Mouse (Mus musculus) G1E-ER4 (cell line): Measurements from ENCODE around the gene Mrpl22. TPM values are rescaled to one million over a fixed set of nuclear protein-coding genes. Genes with fewer than 3 reads are reported as not detected.
"Not testable (repeated sequence)": the region's sequence is repeated elsewhere in the genome, so short reads cannot be mapped to it uniquely, and the experiment has no call there.

ENCODE experiments used
- GATA1 ChIP-seq: IDR thresholded peaks from one replicate; pipeline ENCODE4 v1.8.0; 2012; ENCODE audit warnings: low read length, inconsistent platforms
- polyA plus RNA-seq: library from polyadenylated mRNA; stranded (reverse); fragments of >175 nt; gene quantifications from 2 replicates; pipeline ENCODE4 v1.2.3, GENCODE M21; 2012

The Mrpl22 gene
- polyA plus RNA-seq, 1 experiment = 17.1 TPM

GRCm38 (mm10) chr11:58165072-58165471, 6.4 kb upstream of the Mrpl22 start:
- no peak for TF ChIP-seq GATA1

- no peak for TF ChIP-seq GATA1
These were observed 3.7 kb upstream of the Mrpl22 start for GRCm38 (mm10) chr11:58167822-58168166.

GRCm38 (mm10) chr11:58168167-58168915, 3.1 kb upstream of the Mrpl22 start, which contains the start of gene Gemin5:
Gemin5 (minus strand) TSS chr11:58168539.
- no peak for TF ChIP-seq GATA1

- no peak for TF ChIP-seq GATA1
These were observed 1.8 kb upstream of the Mrpl22 start for GRCm38 (mm10) chr11:58169666-58170065.

- TF ChIP-seq GATA1 = no peak
These were observed 8.1 kb downstream of the Mrpl22 start for GRCm38 (mm10) chr11:58179563-58179962.

GRCm38 (mm10) chr11:58180756-58181155, 9.3 kb downstream of the Mrpl22 start:
- no peak for TF ChIP-seq GATA1

- TF ChIP-seq GATA1 = no peak
These were observed 12.1 kb downstream of the Mrpl22 start for GRCm38 (mm10) chr11:58183579-58183978.

- no peak for TF ChIP-seq GATA1
These were observed 18.2 kb downstream of the Mrpl22 start for GRCm38 (mm10) chr11:58189675-58190074.

GRCm38 (mm10) chr11:58193326-58193725, 21.9 kb downstream of the Mrpl22 start:
- no peak for TF ChIP-seq GATA1

GRCm38 (mm10) chr11:58193860-58194520, 22.5 kb downstream of the Mrpl22 start:
- TF ChIP-seq GATA1 = no peak

- no peak for TF ChIP-seq GATA1
These were observed 27.2 kb downstream of the Mrpl22 start for GRCm38 (mm10) chr11:58198663-58199062.

GRCm38 (mm10) chr11:58199229-58200037, 28.0 kb downstream of the Mrpl22 start, which contains the start of the genes Igtp and Irgm2:
Igtp (plus strand) TSS chr11:58199556.
Irgm2 (plus strand) TSS chr11:58199618.
- TF ChIP-seq GATA1 = not testable (repeated sequence)

GRCm38 (mm10) chr11:58200226-58200625, 28.8 kb downstream of the Mrpl22 start:
- TF ChIP-seq GATA1 = no peak

GRCm38 (mm10) chr11:58201052-58201451, 29.6 kb downstream of the Mrpl22 start:
- TF ChIP-seq GATA1 = no peak

GRCm38 (mm10) chr11:58210321-58210886, 38.9 kb downstream of the Mrpl22 start:
- TF ChIP-seq GATA1 = no peak
